Mouse (Mus musculus) intestine, embryonic 16.5 days (tissue): Measurements from ENCODE around the gene 3110021N24Rik. TPM values are rescaled to one million over a fixed set of nuclear protein-coding genes. Genes with fewer than 3 reads are reported as not detected.

Experiments
- ATAC-seq: fragments of 200-750 bp; cut with Nextera tagmentation; 2 replicates; pipeline ENCODE4 v1.8.0; 2017; ENCODE audit warnings: moderate TSS enrichment, moderate library complexity
- H3K27ac ChIP-seq: fragments of 300-500 bp; sonication (generic); 2 replicates; pipeline ENCODE4 v1.5.1; 2014; ENCODE audit warnings: mild to moderate bottlenecking, low read length
- H3K27me3 ChIP-seq: fragments of 300-500 bp; sonication (generic); replicated peaks from 2 replicates; pipeline ENCODE4 v1.6.1; 2014; ENCODE audit warnings: low read length, control low read depth, mixed read lengths; ENCODE audit not compliant: control insufficient read depth, insufficient read depth
- H3K36me3 ChIP-seq: fragments of 300-500 bp; sonication (generic); 2 replicates; pipeline ENCODE4 v1.6.1; 2014; ENCODE audit warnings: low read length, control low read depth; ENCODE audit not compliant: control insufficient read depth, insufficient read depth
- H3K4me1 ChIP-seq: fragments of 300-500 bp; sonication (generic); 2 replicates; pipeline ENCODE4 v1.6.1; 2014; ENCODE audit warnings: low read length, control low read depth, mixed read lengths; ENCODE audit not compliant: control insufficient read depth, insufficient read depth
- H3K4me2 ChIP-seq: fragments of 300-500 bp; sonication (generic); 2 replicates; pipeline ENCODE4 v1.6.1; 2014; ENCODE audit warnings: low read depth, low read length, control low read depth
- H3K4me3 ChIP-seq: fragments of 300-500 bp; sonication (generic); 2 replicates; pipeline ENCODE4 v1.5.1; 2014; ENCODE audit warnings: mild to moderate bottlenecking, low read length
- H3K9ac ChIP-seq: fragments of 300-500 bp; sonication (generic); 2 replicates; pipeline ENCODE4 v1.6.1; 2014; ENCODE audit warnings: low read depth, low read length
- H3K9me3 ChIP-seq: fragments of 300-500 bp; sonication (generic); 2 replicates; pipeline ENCODE4 v1.6.1; 2016; ENCODE audit warnings: low read length, control low read depth; ENCODE audit not compliant: control insufficient read depth
- WGBS: fragments of 180-500 bp; shearing (Covaris S2); extraction: QIAGEN DNeasy Blood & Tissue Kit; methylation state at CpG from one replicate; pipeline ENCODE4 v1.1.7; 2014; 5-methylcytosine and 5-hydroxymethylcytosine counted together
- polyA plus RNA-seq: library from polyadenylated mRNA; unstranded; fragments of >200 nt; fragmentation: Nextera tagmentation; extraction: Ambion mirVana; gene quantifications from 2 replicates; pipeline ENCODE4 v1.2.1, GENCODE M21; 2015

The 3110021N24Rik gene
- polyA plus RNA-seq, 1 experiment from 2014 or later = 1.3 TPM

DNA sequence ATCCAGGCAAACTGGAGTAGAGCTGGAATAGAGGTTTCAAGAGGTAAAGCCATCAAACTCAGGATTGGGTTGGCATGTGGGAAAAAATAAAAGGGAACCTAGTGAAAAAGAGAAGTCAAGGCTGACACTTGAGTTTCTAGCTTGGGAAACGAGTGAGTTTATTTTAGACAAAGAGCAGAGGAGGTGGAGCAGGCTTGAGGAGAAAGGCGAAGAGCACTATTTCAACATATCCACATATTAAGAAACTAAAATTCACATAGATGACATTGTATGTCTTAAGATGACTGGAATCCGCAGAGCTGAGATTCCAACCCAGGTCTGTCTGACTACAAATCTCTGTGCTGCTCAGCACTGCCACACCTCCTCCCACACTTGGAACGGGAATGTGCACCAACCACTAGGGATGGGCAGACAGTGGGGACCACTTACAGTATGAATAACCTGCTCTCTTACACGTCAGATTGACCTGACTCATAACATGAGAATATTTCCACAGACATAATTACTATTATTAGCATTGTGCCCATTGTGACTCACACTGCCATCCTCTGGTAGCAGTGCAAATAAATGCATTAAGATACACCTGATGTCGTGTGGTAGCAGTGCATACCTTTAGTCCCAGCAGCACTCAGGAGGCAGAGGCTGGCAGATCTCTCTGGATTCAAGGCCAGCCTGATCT lies 69.9 kb downstream of the 3110021N24Rik start:
- Histone ChIP-seq H3K4me3 (no peak overlapping the region), H3K27me3 (no peaks in the 10 kb centered on the region), H3K27ac (no peak overlapping the region), H3K4me2 (no peak overlapping the region), H3K4me1 (no peaks in the 10 kb centered on the region), H3K9me3 (no peaks in the 10 kb centered on the region), H3K36me3 (no peaks in the 10 kb centered on the region), H3K9ac (no peak overlapping the region)
- WGBS = 74% methylated on average over 6 of the region's 6 CpGs
- no peak for ATAC-seq

DNA sequence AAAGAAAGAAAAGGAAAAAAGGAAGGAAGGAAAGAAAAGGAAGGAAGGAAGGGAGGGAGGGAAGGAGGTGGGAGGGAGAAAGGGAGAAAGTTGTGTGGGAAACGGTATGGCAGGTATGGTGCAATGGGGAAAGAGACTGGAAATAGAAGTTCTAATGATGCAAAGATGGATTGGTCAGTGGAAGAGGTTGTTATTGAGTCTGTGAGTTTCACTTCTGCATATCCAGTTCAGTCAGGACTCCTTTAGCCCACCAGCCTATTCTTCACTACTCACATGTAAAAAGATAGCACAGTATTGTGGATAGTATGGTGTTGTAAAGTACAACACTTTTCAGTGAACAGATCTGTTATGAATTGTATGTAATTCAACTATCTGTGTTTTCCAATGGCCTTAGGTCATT lies 71.1 kb downstream of the 3110021N24Rik start:
- H3K4me3 ChIP-seq = no peak overlapping the region
- 72% methylated on average over 1 of the region's 1 CpGs for WGBS
- no peaks in the 10 kb centered on the region for H3K36me3 ChIP-seq
- H3K27ac ChIP-seq = no peak overlapping the region
- H3K4me2 ChIP-seq = no peak overlapping the region
- H3K9me3 ChIP-seq = no peaks in the 10 kb centered on the region
- ATAC-seq = no peak
- no peaks in the 10 kb centered on the region for H3K4me1 ChIP-seq
- no peaks in the 10 kb centered on the region for H3K27me3 ChIP-seq
- H3K9ac ChIP-seq = no peak overlapping the region

DNA sequence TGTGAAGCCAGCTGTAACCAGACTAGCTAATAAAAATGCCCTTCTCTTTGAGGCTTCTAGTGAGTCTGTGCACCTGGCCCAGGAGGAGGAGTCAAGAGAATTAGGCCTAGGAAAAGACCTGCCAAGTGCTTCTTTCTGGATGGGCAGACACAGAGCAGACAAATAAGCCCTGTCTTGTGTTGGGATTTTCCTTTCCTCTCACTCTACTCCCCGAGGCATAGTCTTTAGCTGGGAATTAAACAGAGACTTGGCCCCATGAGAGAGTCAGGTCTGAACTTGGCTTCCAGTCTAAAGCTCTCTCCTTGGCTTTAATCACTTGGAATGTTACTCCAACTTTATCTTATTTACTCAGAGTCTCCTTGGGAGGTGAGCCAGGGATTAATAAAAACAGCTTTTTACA lies 74.5 kb downstream of the 3110021N24Rik start:
- no peak overlapping the region for H3K4me3 ChIP-seq
- H3K4me2 ChIP-seq = no peak overlapping the region
- ATAC-seq = no peak
- H3K9ac ChIP-seq = no peak overlapping the region
- no peaks in the 10 kb centered on the region for H3K36me3 ChIP-seq
- H3K4me1 ChIP-seq = peaks cover 6% of the 10 kb centered on the region
- 71% methylated on average over 1 of the region's 1 CpGs for WGBS
- H3K27ac ChIP-seq = no peak overlapping the region
- no peaks in the 10 kb centered on the region for H3K27me3 ChIP-seq
- no peaks in the 10 kb centered on the region for H3K9me3 ChIP-seq

DNA sequence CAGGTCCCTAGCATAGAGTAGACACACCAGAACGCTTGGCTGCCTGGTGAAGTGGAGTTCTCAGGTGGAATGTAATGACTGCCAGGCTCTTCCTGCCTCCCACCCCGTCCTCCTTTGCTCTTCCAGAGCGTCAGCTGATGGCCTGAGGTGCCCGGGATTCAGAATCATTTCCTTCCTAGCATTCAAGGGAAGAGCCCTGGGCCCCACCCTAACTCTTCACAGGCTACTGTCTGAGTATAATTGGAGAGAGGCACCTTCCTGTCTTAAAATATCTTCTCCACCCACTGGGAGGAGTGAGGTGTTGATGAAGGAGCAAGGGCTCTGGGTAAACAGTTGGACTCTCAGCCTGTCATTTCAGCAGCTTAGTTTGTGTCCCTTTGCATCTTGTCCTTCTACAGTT lies 77.3 kb downstream of the 3110021N24Rik start:
- H3K27ac ChIP-seq = no peak overlapping the region
- H3K36me3 ChIP-seq = no peaks in the 10 kb centered on the region
- H3K9ac ChIP-seq = no peak overlapping the region
- no peak overlapping the region for H3K4me2 ChIP-seq
- no peak overlapping the region for H3K4me3 ChIP-seq
- peaks cover 6% of the 10 kb centered on the region for H3K4me1 ChIP-seq
- no peaks in the 10 kb centered on the region for H3K27me3 ChIP-seq
- 47% methylated on average over 4 of the region's 4 CpGs for WGBS
- no peaks in the 10 kb centered on the region for H3K9me3 ChIP-seq
- no peak for ATAC-seq

DNA sequence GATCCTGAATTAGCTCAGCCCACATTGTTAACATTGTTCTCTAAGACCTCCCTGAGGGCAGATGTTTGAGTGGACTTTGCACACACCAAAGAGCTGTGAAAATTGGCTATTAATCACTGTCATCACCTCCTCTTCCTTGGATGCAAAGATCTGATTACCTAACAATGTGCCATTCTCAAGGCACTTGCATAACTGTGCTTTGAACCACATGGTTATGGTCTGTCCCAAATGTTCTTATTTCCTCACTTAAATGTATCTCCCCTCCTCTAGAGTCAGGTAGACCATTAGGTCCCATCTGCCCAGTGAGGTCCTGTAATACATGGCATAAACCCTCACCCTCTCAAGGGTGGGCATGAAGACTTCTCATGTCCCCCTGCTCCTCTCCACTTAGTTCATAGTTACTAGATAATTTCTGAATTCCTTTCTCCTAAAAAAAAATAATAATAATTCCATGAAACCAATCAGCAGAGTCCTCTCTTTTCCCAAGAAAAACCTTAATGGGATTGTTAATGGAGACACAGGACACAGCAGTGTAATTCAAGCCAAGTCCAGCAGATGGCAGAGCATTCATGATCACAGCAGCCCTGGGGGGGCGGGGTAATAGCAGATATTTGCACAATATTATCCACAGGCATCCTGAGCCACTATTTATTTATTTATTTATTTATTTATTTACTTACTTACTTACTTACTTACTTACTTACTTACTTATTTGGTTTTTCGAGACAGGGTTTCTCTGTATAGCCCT lies 78.8 kb downstream of the 3110021N24Rik start:
- Histone ChIP-seq H3K27me3 (no peaks in the 10 kb centered on the region), H3K36me3 (no peaks in the 10 kb centered on the region), H3K4me3 (no peak overlapping the region), H3K4me1 (peaks cover 6% of the 10 kb centered on the region), H3K9me3 (no peaks in the 10 kb centered on the region), H3K9ac (no peak overlapping the region), H3K27ac (no peak overlapping the region), H3K4me2 (no peak overlapping the region)
- 0 out of 2 replicates have a peak, but pooled peaks have one; percentile 16 for ATAC-seq
- WGBS = 52% methylated on average over 2 of the region's 2 CpGs

DNA sequence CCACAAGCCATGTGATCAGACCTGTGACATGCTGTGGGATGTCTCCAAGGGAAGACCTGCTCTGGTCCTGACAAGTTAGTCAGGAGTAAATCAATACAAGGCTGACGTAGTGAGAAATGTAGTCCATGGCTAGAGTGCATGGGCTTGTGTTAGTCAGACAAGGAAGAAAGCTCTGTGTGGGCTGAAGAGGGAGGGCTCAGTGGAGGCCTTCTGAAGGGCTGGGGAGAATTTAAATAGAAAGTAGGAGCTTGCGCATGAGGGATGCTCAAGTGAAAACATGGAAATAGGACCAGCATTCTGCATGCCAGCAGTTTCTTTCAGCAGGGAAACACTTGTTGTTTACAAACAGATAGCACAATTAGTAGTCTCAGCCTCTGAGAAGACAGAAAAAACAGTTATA lies 84.1 kb downstream of the 3110021N24Rik start:
- ATAC-seq = no peak
- H3K36me3 ChIP-seq = no peaks in the 10 kb centered on the region
- 80% methylated on average over 2 of the region's 2 CpGs for WGBS

DNA sequence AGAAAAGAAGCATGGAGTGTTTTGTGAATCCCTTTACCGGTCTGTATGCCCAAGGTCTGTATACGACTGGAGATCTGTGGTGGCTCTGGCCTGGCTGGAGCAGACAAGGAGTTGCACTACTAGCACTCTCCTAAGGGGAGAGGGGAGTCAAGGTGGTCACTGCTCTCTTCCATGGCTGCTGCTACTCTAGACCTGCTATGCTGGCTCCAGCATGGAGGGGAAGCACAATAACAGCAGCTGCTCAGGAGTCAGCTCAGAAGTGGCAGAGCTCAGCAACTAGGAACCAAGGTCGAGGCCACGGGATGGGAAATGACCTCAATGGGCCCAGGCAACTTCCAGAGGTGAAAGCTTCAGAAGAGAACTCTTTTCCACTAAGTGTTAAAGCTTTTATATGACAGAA lies 91.7 kb downstream of the 3110021N24Rik start:
- Histone ChIP-seq H3K36me3 (no peaks in the 10 kb centered on the region), H3K9me3 (no peaks in the 10 kb centered on the region), H3K4me3 (no peak overlapping the region), H3K4me1 (no peaks in the 10 kb centered on the region), H3K9ac (no peak overlapping the region), H3K27ac (no peak overlapping the region), H3K4me2 (no peak overlapping the region), H3K27me3 (no peaks in the 10 kb centered on the region)
- no peak for ATAC-seq
- WGBS = 62% methylated on average over 4 of the region's 4 CpGs

More for the DNA sequence above, 84.1 kb downstream of the 3110021N24Rik start:
- Histone ChIP-seq H3K4me2 (no peak overlapping the region), H3K9ac (no peak overlapping the region), H3K27me3 (no peaks in the 10 kb centered on the region), H3K4me1 (no peaks in the 10 kb centered on the region), H3K27ac (no peak overlapping the region), H3K4me3 (no peak overlapping the region), H3K9me3 (no peaks in the 10 kb centered on the region)

DNA sequence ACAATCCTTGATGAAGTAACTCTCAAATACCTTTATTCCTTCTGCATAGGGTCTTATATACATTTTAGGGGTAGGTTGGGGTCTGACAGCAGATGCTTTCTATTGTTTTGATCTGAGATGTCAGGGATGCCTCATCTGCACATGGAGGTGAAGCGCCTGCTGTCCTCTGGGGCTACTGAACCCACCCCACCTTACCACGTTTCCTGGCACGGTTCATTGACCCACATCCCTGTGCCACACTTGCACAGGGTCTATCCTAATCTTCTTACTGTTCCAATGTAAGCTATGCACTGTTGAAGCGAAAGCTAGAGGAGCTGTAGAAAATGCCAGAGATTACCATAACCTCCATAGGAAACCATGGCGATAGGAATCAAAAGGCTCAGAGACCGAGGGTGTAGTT lies 92.1 kb downstream of the 3110021N24Rik start:
- no peaks in the 10 kb centered on the region for H3K9me3 ChIP-seq
- H3K27ac ChIP-seq = no peak overlapping the region
- no peaks in the 10 kb centered on the region for H3K36me3 ChIP-seq
- 72% methylated on average over 6 of the region's 6 CpGs for WGBS
- H3K4me3 ChIP-seq = no peak overlapping the region
- no peak overlapping the region for H3K9ac ChIP-seq
- no peaks in the 10 kb centered on the region for H3K4me1 ChIP-seq
- ATAC-seq = no peak
- H3K4me2 ChIP-seq = no peak overlapping the region
- no peaks in the 10 kb centered on the region for H3K27me3 ChIP-seq

DNA sequence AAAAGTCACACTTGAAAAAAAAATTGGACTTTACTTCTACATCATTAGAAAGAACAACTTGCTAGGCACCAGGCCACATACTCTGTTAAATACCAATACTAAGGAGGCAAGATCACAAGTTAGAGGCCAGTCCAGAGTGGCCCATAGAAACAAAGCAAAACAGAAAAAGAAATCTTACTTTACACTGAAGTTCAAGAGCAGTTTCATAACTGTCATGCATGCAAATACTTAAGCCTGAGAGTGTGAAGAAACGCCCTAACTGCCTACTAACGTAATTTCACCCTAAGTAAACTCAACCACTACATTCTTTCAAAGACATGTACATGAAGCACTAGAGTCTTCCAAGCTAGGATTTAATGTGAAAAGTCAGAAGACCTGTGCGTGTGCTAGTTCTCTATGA lies 106.2 kb downstream of the 3110021N24Rik start:
- 97% methylated on average over 3 of the region's 3 CpGs for WGBS
- no peak for ATAC-seq
- no peaks in the 10 kb centered on the region for H3K9me3 ChIP-seq
- H3K27ac ChIP-seq = no peak overlapping the region
- no peaks in the 10 kb centered on the region for H3K27me3 ChIP-seq
- peaks cover 13% of the 10 kb centered on the region; the same call in 1 of the 2 replicates for H3K36me3 ChIP-seq
- no peak overlapping the region for H3K4me2 ChIP-seq
- H3K4me3 ChIP-seq = no peak overlapping the region
- H3K9ac ChIP-seq = no peak overlapping the region
- H3K4me1 ChIP-seq = no peaks in the 10 kb centered on the region
